Mouse (Mus musculus): ENCODE data around the gene Sf1.

- TF ChIP-seq CTCF (IDR thresholded peaks at IDR 0.05) (no peak), EP300 (IDR thresholded peaks at IDR 0.05) (no peak)
These were observed 57.2 kb downstream of the Sf1 start for GRCm38 (mm10) chr19:6420481-6421210.

All from lung, postnatal 0 days (tissue).